Mouse (Mus musculus): Measurements from ENCODE around the gene Aqp8. TPM values are rescaled to one million over a fixed set of nuclear protein-coding genes. Genes with fewer than 3 reads are reported as not detected.
A peak's percentile ranks its signal among the peaks of the same experiment; 100 is the strongest.

Gene Aqp8
- total RNA-seq (2021): not detected
- not detected in 2 replicates for polyA plus RNA-seq (2012; rRNA removed)
- long read RNA-seq: 0 reads

DNA sequence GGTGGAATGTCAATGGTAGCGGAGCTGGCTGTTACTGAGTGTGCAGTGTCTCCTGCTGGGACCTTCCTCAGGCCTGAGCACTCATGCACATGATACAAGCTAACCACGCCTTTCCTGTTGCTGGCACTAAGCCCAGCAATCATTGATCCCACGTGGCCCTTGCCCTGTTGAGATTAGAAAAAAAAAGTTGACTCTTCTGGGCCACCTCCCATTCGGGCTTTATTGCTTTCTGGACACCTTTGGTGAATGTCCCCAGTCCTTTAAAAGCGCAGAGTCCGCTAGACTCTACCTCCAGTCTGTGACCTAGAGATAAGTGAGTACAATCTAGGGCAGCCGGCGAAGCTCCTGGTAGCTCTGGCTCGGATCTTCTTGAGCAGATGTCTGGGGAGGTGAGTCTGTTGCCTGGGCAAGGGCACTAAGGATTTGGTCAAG is at the start of gene Aqp8:
Gene Aqp8, plus strand, starts transcription at position 222 of the 432 bp plus-strand sequence.
- peak; percentile 45 for DNase-seq

DNA sequence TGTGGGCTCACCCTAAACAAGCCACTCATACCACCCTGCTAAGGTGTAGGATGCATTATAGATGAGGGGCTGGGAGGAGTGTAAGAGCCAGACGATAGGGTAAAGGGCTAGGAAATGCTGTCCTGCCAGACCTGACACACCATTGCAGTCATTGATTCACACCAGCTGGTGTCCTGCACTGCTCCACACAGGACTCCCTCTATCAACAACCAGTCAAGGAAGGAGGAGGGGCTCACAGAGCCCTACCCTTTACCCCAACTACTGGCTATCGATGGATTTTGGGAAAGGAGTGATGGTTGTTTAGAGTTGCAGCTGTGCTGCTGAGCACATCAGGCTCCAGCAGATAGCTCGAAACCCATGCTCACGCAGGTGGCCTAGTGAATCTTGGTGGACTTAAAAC is 45.3 kb upstream of the Aqp8 start:
- DNase-seq: no peak

DNA sequence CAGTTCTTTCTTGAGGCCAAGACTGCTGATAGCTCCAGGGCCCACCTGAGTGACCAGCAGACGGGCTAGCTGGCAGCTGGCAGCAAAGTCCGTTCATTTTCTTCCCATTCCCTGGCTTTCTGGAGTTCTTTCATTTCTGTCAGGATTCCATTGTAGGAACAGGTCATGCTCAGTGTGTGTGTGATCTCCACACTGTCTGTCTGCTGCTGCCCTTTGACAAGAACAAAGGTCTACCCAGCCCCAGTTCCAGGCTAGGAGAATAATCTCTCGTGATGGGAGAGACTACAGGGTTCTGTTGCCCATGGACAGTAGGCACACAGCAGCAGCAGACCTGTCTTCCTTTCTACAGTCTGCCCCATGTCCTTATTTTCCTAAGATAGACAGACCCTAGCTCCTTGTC is 44.4 kb upstream of the Aqp8 start:
- no peak for DNase-seq

- DNase-seq: no peak
Observed at GRCm38 (mm10) chr7:123419984-123420383, 42.1 kb upstream of the Aqp8 start.

DNA sequence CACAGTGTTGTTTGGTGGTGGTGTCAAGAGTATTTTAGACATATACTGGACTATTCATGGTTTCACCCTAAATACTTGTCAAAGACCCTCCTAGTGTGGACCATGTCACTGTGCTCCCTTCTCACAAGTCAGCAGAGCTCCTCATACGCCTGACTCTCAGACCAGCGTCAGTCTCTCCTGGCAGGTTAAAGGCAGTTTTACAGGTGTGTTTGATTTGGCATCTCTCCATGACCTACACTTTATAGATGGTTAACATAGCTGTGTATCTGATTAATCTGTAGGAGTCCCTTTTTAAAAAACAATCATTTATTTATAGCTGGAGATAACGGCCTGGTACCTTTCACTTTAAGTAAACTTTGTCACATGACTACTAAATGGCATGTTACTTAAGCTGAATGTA is 40.1 kb upstream of the Aqp8 start:
- DNase-seq: no peak

GRCm38 (mm10) chr7:123424281-123424680 is 37.8 kb upstream of the Aqp8 start:
- DNase-seq: no peak

DNA sequence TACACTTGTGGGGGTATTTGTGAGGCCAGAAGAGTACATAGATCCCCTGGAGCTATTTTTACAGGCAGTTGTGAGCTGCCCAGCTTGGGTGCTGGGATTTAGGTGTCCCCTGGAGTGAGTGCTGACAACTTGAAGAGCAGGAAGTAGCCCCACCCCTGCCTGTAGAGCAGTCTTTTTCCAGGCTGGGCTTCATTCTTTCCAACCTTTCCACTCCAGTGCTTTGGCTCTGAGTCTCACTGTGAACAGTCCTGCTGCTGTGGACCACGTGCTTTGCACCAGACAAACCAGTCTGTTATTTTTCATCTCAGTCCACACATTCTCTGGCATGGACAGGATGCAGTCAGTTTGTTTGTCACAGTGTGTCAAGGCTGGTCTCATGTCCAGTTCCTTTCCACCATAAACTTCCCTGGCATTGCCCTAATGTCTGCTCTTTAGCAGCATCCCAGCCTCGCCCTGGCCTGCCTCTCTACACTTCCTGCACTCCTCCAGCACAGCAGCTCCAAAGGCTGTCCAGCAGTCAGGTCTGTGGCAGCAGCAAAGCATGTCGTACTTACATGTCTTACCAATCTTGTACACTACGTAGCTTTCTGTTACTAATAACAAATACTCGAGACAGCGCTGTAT is 36.8 kb upstream of the Aqp8 start:
- no peak for DNase-seq

- DNase-seq: peak; percentile 65
Observed at GRCm38 (mm10) chr7:123429624-123430410, 32.3 kb upstream of the Aqp8 start.

GRCm38 (mm10) chr7:123430411-123430705 is 31.7 kb upstream of the Aqp8 start:
- peak; percentile 80 for DNase-seq

DNA sequence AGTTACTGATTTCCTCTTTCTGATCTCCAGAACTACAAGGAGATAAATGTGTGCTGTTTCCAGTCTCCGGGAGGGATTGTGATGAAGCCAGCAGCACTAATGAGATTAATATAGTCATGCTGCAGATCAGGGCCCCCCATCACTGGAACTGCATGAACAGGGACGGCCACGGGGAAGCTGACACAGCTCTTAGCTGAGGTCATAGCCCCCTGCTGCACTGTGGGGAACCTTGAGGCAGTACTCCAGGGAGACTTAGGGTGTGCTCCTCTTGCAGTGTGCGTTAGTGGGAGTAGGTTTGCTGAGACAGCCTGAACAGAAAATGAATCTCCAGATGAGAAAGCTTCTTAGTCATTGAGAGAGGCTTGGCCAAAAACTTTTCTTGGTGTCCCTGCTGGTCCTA is 30.9 kb upstream of the Aqp8 start:
- DNase-seq: no peak

GRCm38 (mm10) chr7:123442079-123442478 is 20.0 kb upstream of the Aqp8 start:
- DNase-seq: no peak

- DNase-seq: no peak
Observed at GRCm38 (mm10) chr7:123448794-123449193, 13.3 kb upstream of the Aqp8 start.

DNA sequence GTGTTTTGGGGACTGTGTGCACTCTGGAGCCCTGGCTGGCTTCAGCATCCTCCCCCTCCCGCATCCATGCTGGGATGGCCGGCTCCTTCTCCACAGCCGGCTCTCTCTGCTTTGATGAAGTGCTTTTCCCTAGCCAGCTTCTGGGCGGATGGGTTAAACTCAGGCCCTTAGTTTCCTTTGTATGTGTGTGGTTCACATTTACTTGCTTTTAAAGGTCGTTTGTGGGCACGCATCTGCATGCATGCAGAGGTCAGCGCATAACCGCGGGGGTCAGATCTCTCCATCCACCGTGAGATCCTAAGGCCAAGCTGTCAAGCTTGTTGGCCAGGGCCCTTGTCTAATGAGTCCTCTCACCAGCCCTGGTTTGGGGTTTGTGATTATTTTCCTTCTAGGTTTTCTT is 12.4 kb upstream of the Aqp8 start:
- DNase-seq: no peak

DNA sequence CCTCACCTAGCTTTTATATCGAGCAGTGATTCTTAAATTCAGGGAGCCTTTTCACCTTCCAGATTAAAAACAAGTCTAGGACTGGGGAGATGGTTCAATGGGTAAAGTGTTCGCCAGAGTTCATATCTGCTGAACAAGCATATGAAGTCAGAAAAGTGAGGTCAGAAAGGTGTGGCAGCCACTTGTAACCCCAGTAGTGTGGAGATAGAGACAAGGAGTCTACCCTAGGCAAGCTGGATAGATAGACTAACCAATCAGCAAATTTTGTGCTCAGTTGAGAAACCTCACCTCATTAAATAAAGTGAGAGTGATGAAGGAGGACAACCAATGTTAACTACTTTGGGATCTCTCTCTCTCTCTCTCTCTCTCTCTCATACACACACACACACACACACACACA is 11.6 kb upstream of the Aqp8 start:
- no peak for DNase-seq

GRCm38 (mm10) chr7:123452551-123452950 is 9.5 kb upstream of the Aqp8 start:
- DNase-seq: no peak

DNA sequence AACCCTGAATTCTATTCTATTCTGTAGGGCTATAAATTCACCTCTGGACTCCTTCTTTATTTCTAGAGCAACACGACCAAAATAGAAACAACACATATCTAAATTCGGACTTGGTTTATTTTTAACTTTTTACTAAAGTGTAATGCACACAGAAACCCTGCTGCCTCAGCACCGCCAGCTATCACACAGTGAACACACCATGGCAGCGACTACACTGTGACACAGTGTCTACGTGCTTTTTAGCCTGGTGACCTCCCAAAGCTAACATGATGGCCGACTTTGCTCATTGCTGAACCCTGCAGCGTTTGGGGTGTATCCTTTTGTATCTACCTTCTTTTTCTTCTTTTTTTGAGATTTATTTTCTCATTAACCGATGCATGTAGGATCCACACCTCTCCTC is 9.0 kb upstream of the Aqp8 start:
- DNase-seq: no peak

- no peak for DNase-seq
Observed at GRCm38 (mm10) chr7:123455088-123455487, 7.0 kb upstream of the Aqp8 start.

DNA sequence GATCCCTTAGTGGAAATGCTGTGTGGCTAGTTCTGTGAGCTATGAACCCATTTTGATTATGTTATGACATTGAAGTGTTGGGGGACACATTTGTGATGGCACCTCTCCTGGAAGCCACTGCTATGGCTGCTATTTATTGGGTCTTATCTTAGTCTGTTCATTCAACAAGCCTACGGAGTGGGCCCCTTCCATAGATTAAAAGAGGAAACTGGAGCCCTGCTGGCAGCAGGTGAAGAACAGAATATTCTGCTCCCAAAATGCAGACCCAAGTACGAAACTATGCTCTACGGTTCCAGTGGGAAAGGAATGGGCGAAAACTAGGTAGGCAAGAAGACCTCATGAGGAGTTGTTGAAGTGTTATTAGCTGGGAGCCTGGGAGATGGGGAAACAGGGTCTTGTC is 3.8 kb upstream of the Aqp8 start:
- no peak for DNase-seq

DNA sequence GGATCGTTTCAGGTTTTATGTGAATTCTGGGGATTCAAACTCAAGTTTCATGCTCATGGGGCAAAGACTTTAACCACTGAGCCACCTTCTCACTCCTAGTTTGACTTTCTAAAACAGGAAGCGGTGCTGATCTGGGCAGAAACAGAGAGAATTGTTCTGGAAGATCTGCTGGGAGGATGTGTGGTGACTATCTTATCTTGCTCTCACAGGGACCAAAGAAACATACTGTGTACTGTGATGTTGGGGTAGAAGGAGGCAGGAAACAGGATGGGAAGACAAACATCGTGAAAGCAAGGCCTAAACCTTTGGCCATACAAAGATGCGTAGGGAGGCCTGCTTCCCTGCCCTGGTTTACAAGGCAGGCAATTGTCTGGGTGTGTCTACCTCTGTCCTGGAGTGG is 2.8 kb upstream of the Aqp8 start:
- DNase-seq: no peak

GRCm38 (mm10) chr7:123461316-123461715 is 775 bp upstream of the Aqp8 start:
- DNase-seq: no peak

DNA sequence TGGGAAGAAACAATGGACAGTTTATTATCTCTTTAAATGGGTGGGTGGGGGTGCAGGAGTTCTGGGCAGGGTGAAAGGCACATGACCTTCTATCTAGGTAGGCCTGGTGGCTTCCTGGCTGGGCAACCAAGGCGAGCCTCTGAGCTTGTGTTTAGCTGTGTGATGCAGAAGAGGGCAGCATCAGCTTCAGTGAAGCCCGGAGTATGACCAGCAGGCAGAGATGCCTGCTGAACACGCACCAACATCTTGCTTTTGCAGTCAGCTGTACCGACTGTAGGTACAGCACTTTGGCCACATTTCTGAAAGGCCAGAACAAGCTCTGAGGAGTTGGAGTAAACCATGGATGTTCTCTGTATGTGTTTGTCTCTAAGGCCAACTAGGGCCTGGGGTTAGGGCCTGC is 1.5 kb downstream of the Aqp8 start:
- DNase-seq: no peak

GRCm38 (mm10) chr7:123465692-123466387 is 3.7 kb downstream of the Aqp8 start:
- DNase-seq: peak; percentile 64

DNA sequence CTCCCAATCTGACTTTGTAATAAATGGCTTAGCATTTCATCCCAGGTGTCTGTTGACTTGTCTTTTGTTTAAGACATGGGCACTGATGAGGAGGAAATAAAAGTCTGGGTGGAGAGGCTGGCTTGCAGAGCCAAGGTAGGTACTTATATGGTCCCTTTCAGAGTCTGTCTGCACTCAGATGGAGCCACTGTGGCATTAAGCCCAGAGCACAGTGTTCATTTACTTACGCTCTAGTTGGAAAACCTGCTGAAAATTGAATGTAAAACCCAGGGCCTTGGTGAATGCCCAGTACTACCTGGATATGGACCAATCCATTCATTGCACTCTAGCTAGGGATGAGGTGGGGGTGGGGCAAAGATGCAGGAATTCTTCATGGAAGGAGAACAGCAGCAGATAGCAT is 5.9 kb downstream of the Aqp8 start:
- no peak for DNase-seq
